Mouse (Mus musculus) lung, postnatal 25 days (tissue): ENCODE data around the gene Triml1.

Experiments used
- DNase-seq: peaks from one replicate; pipeline ENCODE4 v3.0.0; 2022; ENCODE audit warnings: low spot score

Gene Triml1

GRCm38 (mm10) chr8:43141386-43141785 is at the start of gene Triml1:
Gene Triml1, minus strand, starts transcription at chr8:43141486.
- DNase-seq = no peak

GRCm38 (mm10) chr8:43182281-43182680 is 41.0 kb upstream of the Triml1 start:
- DNase-seq = no peak

- DNase-seq = no peak
Observed at GRCm38 (mm10) chr8:43180054-43180690, 38.9 kb upstream of the Triml1 start, which contains the start of gene Triml2. Gene Triml2, plus strand, starts transcription at chr8:43180541.

GRCm38 (mm10) chr8:43179189-43179588 is 37.9 kb upstream of the Triml1 start:
- peak; percentile 12 for DNase-seq

- no peak for DNase-seq
Observed at GRCm38 (mm10) chr8:43178263-43178662, 37.0 kb upstream of the Triml1 start.

- peak; percentile 16 for DNase-seq
Observed at GRCm38 (mm10) chr8:43176766-43177486, 35.6 kb upstream of the Triml1 start.

GRCm38 (mm10) chr8:43169249-43169755 is 28.0 kb upstream of the Triml1 start:
- peak; percentile 16 for DNase-seq

GRCm38 (mm10) chr8:43168083-43168482 is 26.8 kb upstream of the Triml1 start:
- DNase-seq = no peak

- DNase-seq = no peak
Observed at GRCm38 (mm10) chr8:43164453-43164852, 23.2 kb upstream of the Triml1 start.

GRCm38 (mm10) chr8:43163255-43163654 is 22.0 kb upstream of the Triml1 start:
- DNase-seq = no peak

- DNase-seq = no peak
Observed at GRCm38 (mm10) chr8:43149307-43149706, 8.0 kb upstream of the Triml1 start.

GRCm38 (mm10) chr8:43111205-43111827 is 30.0 kb downstream of the Triml1 start:
- no peak for DNase-seq
